Mouse (Mus musculus) stomach, embryonic 14.5 days (tissue): ENCODE data around the gene Pou6f1. TPM values are rescaled to one million over a fixed set of nuclear protein-coding genes. Genes with fewer than 3 reads are reported as not detected.
"Not testable (repeated sequence)": the region's sequence is repeated elsewhere in the genome, so short reads cannot be mapped to it uniquely, and the experiment has no call there.

Experiments
- ATAC-seq: fragments of 200-750 bp; cut with Nextera tagmentation; 2 replicates; pipeline ENCODE4 v1.8.0; 2017; ENCODE audit warnings: low read depth, moderate TSS enrichment; ENCODE audit not compliant: insufficient number of reproducible peaks, insufficient read depth, low FRiP score
- H3K27ac ChIP-seq: fragments of 300-500 bp; sonication (generic); 2 replicates; pipeline ENCODE4 v1.5.1; 2014; ENCODE audit warnings: mild to moderate bottlenecking, low read length, moderate library complexity, mixed read lengths
- H3K27me3 ChIP-seq: fragments of 300-500 bp; sonication (generic); 2 replicates; pipeline ENCODE4 v1.6.1; 2014; ENCODE audit warnings: low read length, control low read depth, mixed read lengths; ENCODE audit not compliant: control insufficient read depth, insufficient read depth
- H3K36me3 ChIP-seq: fragments of 300-500 bp; sonication (generic); 2 replicates; pipeline ENCODE4 v1.6.1; 2014; ENCODE audit warnings: mild to moderate bottlenecking, control low read depth, low read length, moderate library complexity, mixed read lengths; ENCODE audit not compliant: control insufficient read depth, insufficient read depth
- H3K4me1 ChIP-seq: fragments of 300-500 bp; sonication (generic); 2 replicates; pipeline ENCODE4 v1.6.1; 2014; ENCODE audit warnings: low read length, control low read depth, mixed read lengths; ENCODE audit not compliant: control insufficient read depth, insufficient read depth
- H3K4me2 ChIP-seq: fragments of 300-500 bp; sonication (generic); replicated peaks from 2 replicates; pipeline ENCODE4 v1.6.1; 2014; ENCODE audit warnings: low read depth, low read length, control low read depth
- H3K4me3 ChIP-seq: fragments of 300-500 bp; sonication (generic); 2 replicates; pipeline ENCODE4 v1.5.1; 2014; ENCODE audit warnings: low read depth, low read length, control low read depth
- H3K9ac ChIP-seq: fragments of 300-500 bp; sonication (generic); replicated peaks from 2 replicates; pipeline ENCODE4 v1.6.1; 2014; ENCODE audit warnings: low read depth, mild to moderate bottlenecking, control low read depth, low read length, moderate library complexity, mixed read lengths
- H3K9me3 ChIP-seq: fragments of 300-500 bp; sonication (generic); 2 replicates; pipeline ENCODE4 v1.6.1; 2016; ENCODE audit warnings: low read depth, low read length, control low read depth; ENCODE audit not compliant: control insufficient read depth
- WGBS: fragments of 180-500 bp; shearing (Covaris S2); extraction: QIAGEN DNeasy Blood & Tissue Kit; methylation state at CpG from one replicate; pipeline ENCODE4 v1.1.7; 2014; 5-methylcytosine and 5-hydroxymethylcytosine counted together
- polyA plus RNA-seq: library from polyadenylated mRNA; unstranded; fragments of >200 nt; fragmentation: Nextera tagmentation; extraction: Ambion mirVana; gene quantifications from 2 replicates; pipeline ENCODE4 v1.2.1, GENCODE M21; 2014

The Pou6f1 gene
- polyA plus RNA-seq, 1 experiment from 2014 or later = 9.3 TPM

DNA sequence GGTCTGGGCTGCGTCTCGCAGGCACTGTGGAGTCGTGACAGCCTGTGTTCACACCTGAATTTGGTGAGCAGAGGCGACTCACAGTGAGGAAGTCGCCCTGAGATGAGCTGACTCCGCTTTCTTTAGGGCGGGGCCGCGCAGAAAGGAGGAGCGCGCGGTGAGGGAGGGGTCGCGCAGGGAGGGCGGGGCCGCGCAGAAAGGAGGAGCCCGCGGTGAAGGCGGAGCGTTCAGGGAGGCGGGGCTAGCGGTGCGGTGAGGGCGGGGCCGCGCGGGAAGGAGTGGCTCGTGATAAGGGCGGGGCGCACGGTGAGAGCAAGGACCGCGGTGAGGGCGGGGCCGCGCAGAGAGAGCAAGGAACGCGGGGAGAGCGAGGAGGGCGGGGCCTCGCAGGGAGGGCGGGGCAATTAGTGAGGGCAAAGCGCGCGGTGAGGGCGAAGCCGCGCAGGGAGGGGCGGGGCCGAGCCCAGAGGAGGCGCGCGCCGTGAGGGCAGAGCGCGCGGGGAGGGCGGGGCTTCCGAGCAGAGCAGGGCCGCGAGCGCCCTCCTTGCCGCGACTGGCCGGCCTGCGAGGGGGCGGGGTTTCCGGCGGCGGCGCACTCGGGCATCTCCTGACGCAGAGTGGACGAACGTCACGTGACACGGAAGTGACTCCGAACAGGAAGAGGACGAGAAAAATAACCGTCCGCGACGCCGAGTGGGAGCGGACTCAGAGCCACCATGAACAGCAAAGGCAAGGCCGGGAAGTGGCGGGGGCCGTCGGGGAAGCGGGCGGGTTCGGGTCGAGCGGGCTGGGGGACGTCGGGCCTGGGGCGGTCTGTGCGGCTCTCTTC is 15.4 kb upstream of the Pou6f1 start, which contains the start of gene Dazap2:
Gene Dazap2, plus strand, starts transcription at position 354 of the 829 bp plus-strand sequence.
- peaks cover 17% of the 10 kb centered on the region for H3K36me3 ChIP-seq
- peak within 1 kb of the TSS; percentile 60 for H3K4me3 ChIP-seq
- H3K4me2 ChIP-seq = peak within 1 kb of the TSS; percentile 87
- H3K27me3 ChIP-seq = no peaks in the 10 kb centered on the region
- H3K27ac ChIP-seq = peak within 1 kb of the TSS; percentile 93
- peak; percentile 90 for ATAC-seq
- under 1% methylated on average over 95 of the region's 99 CpGs for WGBS
- H3K9me3 ChIP-seq = no peaks in the 10 kb centered on the region
- peaks cover 3% of the 10 kb centered on the region; the same call in 1 of the 2 replicates for H3K4me1 ChIP-seq
- H3K9ac ChIP-seq = peak within 1 kb of the TSS; percentile 60

DNA sequence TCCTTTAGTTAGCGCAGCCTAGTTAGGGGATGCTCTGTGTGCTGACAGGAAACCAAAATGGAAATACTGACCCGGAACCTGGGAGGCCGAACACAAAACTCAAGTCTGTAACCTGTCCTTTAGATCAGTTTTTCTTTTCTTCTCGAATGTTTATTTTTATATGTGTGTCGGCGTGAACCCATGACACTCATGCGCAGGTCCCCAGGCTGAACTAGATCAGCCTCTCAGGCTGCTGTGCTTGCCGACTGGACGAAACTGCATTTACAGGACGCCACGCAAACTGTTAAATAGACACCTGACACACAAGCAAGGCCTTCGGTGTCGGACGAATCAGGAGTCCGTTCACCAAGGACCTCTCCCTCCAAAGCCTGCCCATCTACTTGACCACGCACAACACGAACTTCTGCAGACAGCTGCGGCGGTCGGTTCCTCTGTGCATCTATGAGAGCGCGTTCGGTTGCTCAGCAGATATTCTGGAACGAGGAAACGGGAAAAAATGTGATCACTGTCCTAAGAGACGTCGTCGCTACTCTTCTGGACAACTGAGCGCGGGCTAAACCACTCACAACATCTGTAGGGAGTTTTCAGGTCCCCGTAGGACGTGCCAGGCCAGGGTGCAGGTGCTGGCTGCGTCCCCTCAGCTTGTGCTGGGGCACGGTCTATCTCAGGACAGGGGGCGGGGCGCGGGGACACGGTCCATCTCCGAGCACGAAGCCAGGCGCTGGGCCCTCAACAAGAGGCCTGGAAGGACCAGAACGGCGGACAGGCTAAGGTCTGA is 14.6 kb upstream of the Pou6f1 start:
- H3K27me3 ChIP-seq = no peaks in the 10 kb centered on the region
- no peak; the same call in 1 of the 2 replicates for ATAC-seq
- WGBS = 9% methylated on average over 43 of the region's 43 CpGs

DNA sequence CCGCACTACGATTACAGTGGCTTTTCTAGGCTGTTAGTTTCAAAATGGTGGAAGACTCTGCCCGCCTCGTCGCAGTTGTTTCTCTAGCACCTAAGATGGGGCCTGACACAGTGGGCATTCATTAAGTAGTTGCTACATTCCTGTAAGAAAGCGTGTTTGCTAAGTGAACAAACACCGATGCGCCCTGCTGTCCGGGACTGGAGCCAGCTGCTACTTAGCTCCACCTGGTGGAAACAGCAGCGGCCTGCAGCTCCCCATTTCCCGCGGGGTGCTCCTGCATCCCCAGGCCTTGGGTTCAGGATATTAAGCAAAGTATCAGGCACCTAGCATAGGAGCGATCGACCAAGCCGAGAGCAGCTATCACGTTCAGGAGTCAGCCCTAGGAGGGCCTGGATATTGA is 13.8 kb upstream of the Pou6f1 start:
- peaks cover 3% of the 10 kb centered on the region; the same call in 1 of the 2 replicates for H3K4me1 ChIP-seq
- H3K27ac ChIP-seq = no peak overlapping the region
- H3K27me3 ChIP-seq = no peaks in the 10 kb centered on the region
- peak overlapping the region; percentile 39 for H3K4me2 ChIP-seq
- no peak overlapping the region; the same call in 1 of the 2 replicates for H3K4me3 ChIP-seq
- ATAC-seq = no peak
- no peaks in the 10 kb centered on the region for H3K9me3 ChIP-seq
- peaks cover 8% of the 10 kb centered on the region; the same call in 1 of the 2 replicates for H3K36me3 ChIP-seq
- 9% methylated on average over 16 of the region's 16 CpGs for WGBS
- H3K9ac ChIP-seq = no peak overlapping the region

More for the DNA sequence above, 14.6 kb upstream of the Pou6f1 start:
- Histone ChIP-seq H3K4me2 (peak overlapping the region; percentile 87), H3K4me3 (peak overlapping the region; percentile 60), H3K36me3 (peaks cover 12% of the 10 kb centered on the region), H3K4me1 (peaks cover 3% of the 10 kb centered on the region; the same call in 1 of the 2 replicates), H3K9me3 (no peaks in the 10 kb centered on the region), H3K9ac (peak overlapping the region; percentile 46), H3K27ac (peak overlapping the region; percentile 48; the same call in 1 of the 2 replicates)

DNA sequence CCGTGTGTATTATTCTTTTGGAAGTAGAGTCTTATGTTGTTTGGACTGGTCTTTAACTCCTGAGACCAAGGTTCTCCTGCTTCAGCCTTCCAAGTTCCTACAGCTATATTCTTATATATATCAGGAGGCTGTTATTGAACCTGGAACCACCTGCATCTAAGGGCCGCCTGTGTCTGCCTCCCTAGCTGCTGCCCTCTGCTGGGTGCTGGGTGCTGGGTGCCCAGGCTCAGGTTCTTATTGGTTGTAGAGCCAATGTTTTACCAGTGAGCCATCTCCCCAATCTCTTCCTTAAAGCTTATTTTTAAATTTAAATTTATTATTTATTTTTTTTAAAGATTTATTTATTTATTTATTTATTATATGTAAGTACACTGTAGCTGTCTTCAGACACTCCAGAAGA is 12.6 kb upstream of the Pou6f1 start:
- Histone ChIP-seq H3K9me3 (no peaks in the 10 kb centered on the region), H3K4me2 (no peak overlapping the region), H3K27ac (no peak overlapping the region), H3K27me3 (no peaks in the 10 kb centered on the region), H3K36me3 (peaks cover 3% of the 10 kb centered on the region; the same call in 1 of the 2 replicates), H3K4me1 (peaks cover 3% of the 10 kb centered on the region; the same call in 1 of the 2 replicates), H3K9ac (no peak overlapping the region), H3K4me3 (no peak overlapping the region)
- no peak for ATAC-seq
- WGBS = 50% methylated on average over 2 of the region's 2 CpGs

DNA sequence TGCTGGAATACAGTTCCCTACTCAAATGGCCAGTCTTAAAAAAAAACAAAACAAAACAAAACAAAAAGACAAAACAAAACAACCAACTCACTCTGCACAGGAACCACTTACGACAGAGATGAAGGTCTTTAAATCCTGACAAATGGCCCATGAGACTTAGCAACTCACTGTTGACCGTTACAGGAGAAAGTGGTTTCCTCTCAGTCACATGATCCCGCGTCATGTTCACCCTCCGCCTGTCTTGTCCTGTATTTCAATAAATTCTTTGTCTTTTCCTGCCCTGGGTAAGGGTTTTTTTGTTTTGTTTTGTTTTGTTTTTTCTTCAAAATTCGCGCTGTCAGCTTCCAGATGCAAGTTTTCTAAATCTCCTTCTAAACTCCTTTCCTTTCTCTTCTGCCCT is 12.2 kb upstream of the Pou6f1 start:
- WGBS = 79% methylated on average over 7 of the region's 7 CpGs
- H3K9me3 ChIP-seq = no peaks in the 10 kb centered on the region
- ATAC-seq = no peak

DNA sequence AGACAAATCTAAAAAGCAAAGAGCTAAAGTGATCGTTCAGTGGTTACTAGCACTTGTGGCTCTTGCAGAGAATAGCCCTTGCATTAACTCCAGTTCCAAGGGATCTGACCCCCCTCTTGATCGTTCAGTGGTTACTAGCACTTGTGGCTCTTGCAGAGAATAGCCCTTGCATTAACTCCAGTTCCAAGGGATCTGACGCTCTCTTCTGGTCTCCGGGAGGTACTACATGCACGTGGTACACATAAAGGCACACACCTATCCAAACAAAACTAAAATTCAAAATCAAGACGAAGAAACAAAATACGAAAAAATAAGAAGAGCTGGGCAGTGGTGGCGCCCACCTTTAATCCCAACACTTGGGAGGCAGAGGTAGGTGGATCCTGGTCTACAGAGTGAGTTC is 6.9 kb upstream of the Pou6f1 start:
- not testable (repeated sequence) for ATAC-seq
- WGBS = 91% methylated on average over 8 of the region's 8 CpGs

More for the DNA sequence above, 12.2 kb upstream of the Pou6f1 start:
- peaks cover 3% of the 10 kb centered on the region; the same call in 1 of the 2 replicates for H3K4me1 ChIP-seq
- H3K9ac ChIP-seq = no peak overlapping the region
- no peaks in the 10 kb centered on the region for H3K27me3 ChIP-seq
- no peak overlapping the region for H3K4me3 ChIP-seq
- no peak overlapping the region for H3K27ac ChIP-seq
- peaks cover under 1% of the 10 kb centered on the region; the same call in 1 of the 2 replicates for H3K36me3 ChIP-seq
- no peak overlapping the region for H3K4me2 ChIP-seq

DNA sequence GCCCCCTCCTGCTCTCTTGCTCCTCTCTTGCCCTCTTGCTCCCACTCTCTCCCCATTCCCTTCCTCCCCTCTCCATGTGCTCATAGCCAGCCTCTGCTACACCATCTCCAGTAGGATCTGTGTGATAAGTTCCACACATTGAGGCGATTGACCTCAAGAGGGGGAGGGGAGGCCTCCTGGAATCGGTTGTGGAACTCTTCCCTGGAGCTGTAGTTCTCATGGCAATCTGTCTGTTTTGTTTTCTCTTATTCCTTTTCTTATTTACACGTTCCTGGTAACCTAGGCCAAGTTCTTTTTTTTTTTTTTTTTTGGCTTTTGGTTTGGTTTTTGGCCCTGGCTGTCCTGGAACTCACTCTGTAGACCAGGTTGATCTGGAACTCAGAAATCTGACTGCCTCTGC is 1.9 kb upstream of the Pou6f1 start:
- Histone ChIP-seq H3K4me3 (no peak overlapping the region), H3K36me3 (no peaks in the 10 kb centered on the region), H3K27me3 (no peaks in the 10 kb centered on the region), H3K4me1 (0 out of 2 replicates have a peak, but pooled peaks cover 7% of the 10 kb centered on the region), H3K4me2 (no peak overlapping the region), H3K9me3 (no peaks in the 10 kb centered on the region), H3K27ac (no peak overlapping the region), H3K9ac (no peak overlapping the region)
- no peak for ATAC-seq
- 52% methylated on average over 3 of the region's 3 CpGs for WGBS

More for the DNA sequence above, 6.9 kb upstream of the Pou6f1 start:
- not testable (repeated sequence) for H3K9ac ChIP-seq, H3K4me2 ChIP-seq, H3K9me3 ChIP-seq, H3K4me3 ChIP-seq, H3K27me3 ChIP-seq, H3K36me3 ChIP-seq, H3K4me1 ChIP-seq, H3K27ac ChIP-seq

DNA sequence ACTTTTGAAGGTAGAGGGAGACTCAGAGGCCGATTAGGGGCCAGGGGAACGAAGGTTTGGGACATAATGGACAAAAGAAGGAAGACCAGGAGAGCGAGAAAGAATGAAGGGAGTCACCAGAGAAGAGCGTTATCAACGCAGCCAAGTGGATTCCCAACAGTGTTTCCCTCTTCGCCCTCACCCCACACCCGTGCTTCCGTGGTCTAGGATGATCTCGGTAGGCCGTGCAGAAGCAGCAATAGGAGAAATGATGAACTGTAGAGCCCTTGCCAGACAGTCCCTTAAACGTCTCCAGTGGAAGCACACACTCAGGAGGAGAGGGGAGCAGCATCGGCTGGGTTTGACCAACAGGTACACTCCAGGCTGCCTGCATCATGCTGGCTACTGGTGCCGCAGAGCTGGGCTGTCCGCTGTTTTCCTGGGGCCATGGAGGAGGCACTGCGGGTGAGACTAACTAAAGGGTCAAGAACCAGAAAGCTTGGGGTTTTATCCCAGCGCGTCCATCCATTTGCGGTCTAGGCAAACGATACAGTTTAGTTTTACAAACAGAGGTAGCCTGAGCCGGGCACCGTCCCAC is 1.0 kb upstream of the Pou6f1 start:
- H3K4me1 ChIP-seq = 0 out of 2 replicates have a peak, but pooled peaks cover 7% of the 10 kb centered on the region
- H3K9me3 ChIP-seq = no peaks in the 10 kb centered on the region
- H3K27ac ChIP-seq = no peak overlapping the region
- 21% methylated on average over 21 of the region's 21 CpGs for WGBS
- peak overlapping the region; percentile 74 for H3K4me3 ChIP-seq
- H3K27me3 ChIP-seq = no peaks in the 10 kb centered on the region
- no peaks in the 10 kb centered on the region for H3K36me3 ChIP-seq
- peak overlapping the region; percentile 98 for H3K4me2 ChIP-seq
- no peak overlapping the region for H3K9ac ChIP-seq
- no peak for ATAC-seq
